ENCODE assay signal across 9 mouse cellular contexts in genomic region chr10:58854548-58855198, GRCm38 (mm10). TPM values are rescaled to one million over a fixed set of nuclear protein-coding genes. Genes with fewer than 3 reads are reported as not detected.
DNase-seq lines count a peak whose midpoint lies in the region; ATAC-seq and TF ChIP-seq lines count a peak whose summit lies in the region.
"Had no signal": no experiment of that assay in that cellular context is flagged by ENCODE, and none has a peak within 500 bp of the region (broad histone marks: within the 10 kb centered on the region; RNA-seq: fewer than 3 reads in every experiment).

No protein-coding gene starts in this region.

- no peaks in the 10 kb centered on the region for H3K36me3 ChIP-seq in heart, embryonic 12.5 days
- H3K36me3 ChIP-seq in heart, adult 2 months (ENCODE audit: control insufficient read depth, insufficient read depth, low read length): no peaks in the 10 kb centered on the region
- no peaks in the 10 kb centered on the region for H3K36me3 ChIP-seq in forebrain, embryonic 10.5 days (replicated peaks)
- no peaks in the 10 kb centered on the region for H3K36me3 ChIP-seq in neural tube, embryonic 12.5 days
- H3K36me3 ChIP-seq: stomach, embryonic 15.5 days had no signal

- no peak overlapping the region for H3K27ac ChIP-seq in heart, embryonic 12.5 days (ENCODE audit: poor library complexity, severe bottlenecking)
- no peak overlapping the region for H3K27ac ChIP-seq in heart, adult 2 months
- H3K27ac ChIP-seq in forebrain, embryonic 10.5 days: peak overlapping the region; percentile 45
- peak overlapping the region; percentile 15; the same call in 1 of the 2 replicates for H3K27ac ChIP-seq in neural tube, embryonic 12.5 days
- H3K27ac ChIP-seq: stomach, embryonic 15.5 days had no signal

- TF ChIP-seq CTCF in heart, adult 2 months (IDR thresholded peaks at IDR 0.05): no peak

- H3K27me3 ChIP-seq in heart, embryonic 12.5 days (replicated peaks): peaks cover 6% of the 10 kb centered on the region; the same call in 1 of the 2 replicates
- H3K27me3 ChIP-seq in heart, adult 2 months (ENCODE audit: control insufficient read depth, insufficient read depth, low read length): no peaks in the 10 kb centered on the region
- no peaks in the 10 kb centered on the region for H3K27me3 ChIP-seq in forebrain, embryonic 10.5 days (ENCODE audit: poor library complexity, severe bottlenecking)
- no peaks in the 10 kb centered on the region for H3K27me3 ChIP-seq in neural tube, embryonic 12.5 days (replicated peaks)
- H3K27me3 ChIP-seq: stomach, embryonic 15.5 days had no signal

- no peak for DNase-seq in heart, adult 2 months
- DNase-seq in forebrain, embryonic 10.5 days (ENCODE audit: extremely low spot score, low spot score): no peak
- peak; percentile 43 to 57 for DNase-seq in lung, adult 18-20 months
- no peak for DNase-seq in cerebellum, adult 8-10 months
- no peak for DNase-seq in adrenal gland, postnatal 4 days (ENCODE audit: low spot score in 2 of 2)
- DNase-seq in adrenal gland, postnatal 10 days: no peak

- H3K9me3 ChIP-seq in heart, embryonic 12.5 days (replicated peaks): no peaks in the 10 kb centered on the region
- no peaks in the 10 kb centered on the region for H3K9me3 ChIP-seq in forebrain, embryonic 10.5 days
- no peaks in the 10 kb centered on the region for H3K9me3 ChIP-seq in neural tube, embryonic 12.5 days
- H3K9me3 ChIP-seq: stomach, embryonic 15.5 days had no signal

- no peak overlapping the region for H3K9ac ChIP-seq in heart, embryonic 12.5 days
- no peak overlapping the region for H3K9ac ChIP-seq in heart, adult 2 months (ENCODE audit: low read depth, low read length)
- 0 out of 2 replicates have a peak overlapping the region, but pooled peaks have one; percentile 0 for H3K9ac ChIP-seq in neural tube, embryonic 12.5 days
- H3K9ac ChIP-seq: stomach, embryonic 15.5 days had no signal

- no peak for ATAC-seq in heart, embryonic 12.5 days (ENCODE audit: insufficient number of reproducible peaks, low FRiP score)
- ATAC-seq in neural tube, embryonic 12.5 days (ENCODE audit: low FRiP score, low read depth): no peak

- H3K4me1 ChIP-seq in heart, embryonic 12.5 days (replicated peaks): peaks cover 12% of the 10 kb centered on the region
- H3K4me1 ChIP-seq in heart, adult 2 months (ENCODE audit: control insufficient read depth, insufficient read depth, low read length): no peaks in the 10 kb centered on the region
- H3K4me1 ChIP-seq in forebrain, embryonic 10.5 days: peaks cover 31% of the 10 kb centered on the region
- peaks cover 20% of the 10 kb centered on the region for H3K4me1 ChIP-seq in neural tube, embryonic 12.5 days

- TF ChIP-seq POLR2A in heart, adult 2 months (IDR thresholded peaks at IDR 0.05; ENCODE audit: insufficient read depth, low read depth, low read length): no peak

- H3K4me2 ChIP-seq in heart, embryonic 12.5 days: peak overlapping the region; percentile 47
- peak overlapping the region; percentile 12 for H3K4me2 ChIP-seq in neural tube, embryonic 12.5 days (replicated peaks)
- H3K4me2 ChIP-seq: stomach, embryonic 15.5 days had no signal

- H3K4me3 ChIP-seq in heart, embryonic 12.5 days: no peak overlapping the region
- no peak overlapping the region for H3K4me3 ChIP-seq in heart, adult 2 months
- 0 out of 2 replicates have a peak overlapping the region, but pooled peaks have one; percentile 6 for H3K4me3 ChIP-seq in forebrain, embryonic 10.5 days
- H3K4me3 ChIP-seq in neural tube, embryonic 12.5 days: no peak overlapping the region
- H3K4me3 ChIP-seq: stomach, embryonic 15.5 days had no signal

- intact Hi-C loops in heart, adult 2 months (cut with DNase I): no loop called here

- no peak for TF ChIP-seq EP300 in heart, adult 2 months (IDR thresholded peaks at IDR 0.05; ENCODE audit: insufficient read depth, low read depth, low read length)

- H3K79me2 ChIP-seq in heart, adult 2 months (replicated peaks; ENCODE audit: control insufficient read depth, insufficient read depth, low read length): no peaks in the 10 kb centered on the region

- WGBS in heart, embryonic 12.5 days: 14% methylated on average over 14 of the region's 14 CpGs
- 15% methylated on average over 14 of the region's 14 CpGs for WGBS in heart, adult 2 months
- 15% methylated on average over 14 of the region's 14 CpGs for WGBS in forebrain, embryonic 10.5 days
- 7% methylated on average over 14 of the region's 14 CpGs for WGBS in neural tube, embryonic 12.5 days

RNA-seq across cellular contexts. Expression of gene Sh3rf3, which starts 41.5 kb away (rescaled TPM):
- polyA plus RNA-seq in heart, embryonic 12.5 days (2016; fragmentation: Nextera tagmentation; extraction: Ambion mirVana): 0.17 and 0.71 TPM in 2 replicates
- 1 to 10 TPM in 1 of 2 experiments, under 1 TPM in 1; 0.97 to 1.6 TPM for total RNA-seq in heart, adult 2 months (2021)
- 0.73 and 0.80 TPM in 2 replicates for polyA plus RNA-seq in heart, adult 2 months (2012; rRNA removed)
- polyA plus RNA-seq in forebrain, embryonic 10.5 days (2016; fragmentation: Nextera tagmentation; extraction: Ambion mirVana): 0.36 and 0.48 TPM in 2 replicates
- polyA plus RNA-seq in neural tube, embryonic 12.5 days (2016; fragmentation: Nextera tagmentation; extraction: Ambion mirVana): 3.6 and 6.3 TPM in 2 replicates
- total RNA-seq in adrenal gland, postnatal 4 days (2021): 1 to 10 TPM; 2.4 to 2.6 TPM
- 1 to 10 TPM; 1.7 to 2.8 TPM for total RNA-seq in adrenal gland, postnatal 10 days (2021)

Comparison
In these comparisons a context has a peak if more than half of its experiments do, and no peak if none do; other contexts are left out.
1. H3K27ac ChIP-seq: peak in forebrain, embryonic 10.5 days (single experiment) and neural tube, embryonic 12.5 days (single experiment); none in heart, embryonic 12.5 days (single experiment) and heart, adult 2 months (single experiment).
2. DNase-seq: peak in lung, adult 18-20 months (2 of 2); none in heart, adult 2 months (0 of 2), forebrain, embryonic 10.5 days (single experiment), cerebellum, adult 8-10 months (single experiment), adrenal gland, postnatal 4 days (0 of 2) and adrenal gland, postnatal 10 days (single experiment).